Mouse (Mus musculus): ENCODE results near the gene Efna3. TPM values are rescaled to one million over a fixed set of nuclear protein-coding genes. Genes with fewer than 3 reads are reported as not detected.

The Efna3 gene
- 0.38 and 0.59 TPM in 2 replicates for total RNA-seq (2021)
- long read RNA-seq, experiment 1, partial matches to known transcripts, result 0 of 1 reads
- long read RNA-seq, experiment 1, other reads (novel, unspliced or antisense), result 0 of 1 reads
- long read RNA-seq, experiment 2, partial matches to known transcripts, result 0 of 1 reads
- long read RNA-seq, experiment 2, other reads (novel, unspliced or antisense), result 0 of 1 reads

- peak; percentile 80 for DNase-seq
Observed at GRCm38 (mm10) chr3:89322514-89323165, at the start of gene Efna3. Efna3 (minus strand) TSS chr3:89322965.

- DNase-seq, result no peak
Observed at GRCm38 (mm10) chr3:89367338-89367737, 44.6 kb upstream of the Efna3 start.

GRCm38 (mm10) chr3:89365486-89366414, 43.0 kb upstream of the Efna3 start:
- DNase-seq, result no peak

GRCm38 (mm10) chr3:89365153-89365485, 42.4 kb upstream of the Efna3 start, which contains the start of gene Dcst1:
Dcst1 (minus strand) TSS chr3:89365253.
- DNase-seq, result no peak

- no peak for DNase-seq
Observed at GRCm38 (mm10) chr3:89364631-89365030, 41.9 kb upstream of the Efna3 start.

- no peak for DNase-seq
Observed at GRCm38 (mm10) chr3:89361675-89362074, 38.9 kb upstream of the Efna3 start, which contains the start of gene Dcst2. Dcst2 (plus strand) TSS chr3:89361975.

GRCm38 (mm10) chr3:89360237-89360636, 37.5 kb upstream of the Efna3 start:
- no peak for DNase-seq

GRCm38 (mm10) chr3:89359630-89360029, 36.9 kb upstream of the Efna3 start:
- no peak for DNase-seq

GRCm38 (mm10) chr3:89356029-89356428, 33.3 kb upstream of the Efna3 start:
- no peak for DNase-seq

GRCm38 (mm10) chr3:89355512-89355902, 32.7 kb upstream of the Efna3 start:
- DNase-seq, result no peak

GRCm38 (mm10) chr3:89354816-89355511, 32.2 kb upstream of the Efna3 start:
- DNase-seq, result peak; percentile 95

- no peak for DNase-seq
Observed at GRCm38 (mm10) chr3:89351271-89351670, 28.5 kb upstream of the Efna3 start.

- peak; percentile 94 for DNase-seq
Observed at GRCm38 (mm10) chr3:89349869-89350501, 27.2 kb upstream of the Efna3 start, which contains the start of gene Adam15. Adam15 (minus strand) TSS chr3:89349996.

- peak; percentile 75 for DNase-seq
Observed at GRCm38 (mm10) chr3:89348911-89349868, 26.4 kb upstream of the Efna3 start.

GRCm38 (mm10) chr3:89347916-89348315, 25.2 kb upstream of the Efna3 start:
- DNase-seq, result no peak

GRCm38 (mm10) chr3:89346815-89347540, 24.2 kb upstream of the Efna3 start:
- DNase-seq, result no peak

GRCm38 (mm10) chr3:89343279-89343678, 20.5 kb upstream of the Efna3 start:
- DNase-seq, result no peak

- DNase-seq, result no peak
Observed at GRCm38 (mm10) chr3:89341794-89342193, 19.0 kb upstream of the Efna3 start.

GRCm38 (mm10) chr3:89340465-89340864, 17.7 kb upstream of the Efna3 start:
- DNase-seq, result peak; percentile 84

- DNase-seq, result peak; percentile 83
Observed at GRCm38 (mm10) chr3:89339416-89339815, 16.7 kb upstream of the Efna3 start.

Measured in adrenal gland, postnatal 14 days (tissue).